Mouse (Mus musculus) C2C12 (cell line): ENCODE data around the gene 1110008L16Rik.

ENCODE experiments used
- CTCF ChIP-seq: IDR thresholded peaks from one replicate; pipeline ENCODE4 v1.5.1; 2011; ENCODE audit not compliant: control insufficient read depth, insufficient read depth, insufficient read length
- MAX ChIP-seq: IDR thresholded peaks from one replicate; pipeline ENCODE4 v1.6.1; 2011; ENCODE audit warnings: mild to moderate bottlenecking, control low read depth
- MYOD1 ChIP-seq: IDR thresholded peaks from one replicate; pipeline ENCODE4 v1.6.1; 2011; ENCODE audit warnings: low read depth; ENCODE audit not compliant: control insufficient read depth, insufficient read length
- MYOG ChIP-seq: IDR thresholded peaks from one replicate; pipeline ENCODE4 v1.6.1; 2011; ENCODE audit not compliant: control insufficient read depth, insufficient read length; ENCODE audit errors: extremely low read depth

DNA sequence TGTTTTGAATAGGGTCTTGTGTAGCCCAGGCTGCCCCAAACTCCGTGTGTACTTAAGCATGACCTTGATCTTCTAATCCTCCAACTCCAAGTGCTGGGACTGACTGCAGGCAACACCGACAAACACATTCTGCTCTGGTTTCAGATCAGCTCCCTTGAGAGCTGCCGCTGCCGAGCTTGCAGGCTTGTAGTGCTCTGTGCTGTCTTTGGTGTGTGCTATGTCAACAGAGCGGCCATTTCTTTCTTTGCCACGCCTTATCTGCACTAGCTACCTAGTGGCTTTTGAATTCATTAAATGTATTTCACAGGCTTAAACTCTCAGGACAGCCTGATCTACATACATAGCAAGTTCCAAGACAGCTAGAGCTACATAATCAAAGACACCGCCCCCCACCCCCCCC, 34.3 kb downstream of the 1110008L16Rik start:
- TF ChIP-seq CTCF (no peak), MYOG (no peak), MYOD1 (no peak), MAX (no peak)
